Mouse (Mus musculus): ENCODE results near the gene Cdsn. TPM values are rescaled to one million over a fixed set of nuclear protein-coding genes. Genes with fewer than 3 reads are reported as not detected.

The Cdsn gene
- polyA plus RNA-seq (2015; fragmentation: Illumina TruSeq; extraction: RNeasy Lipid Tissue Mini Kit (QIAGEN cat#74804); ENCODE audit: low read depth, low replicate concordance): 1.4 TPM

GRCm38 (mm10) chr17:35551881-35552414 is at the start of gene Cdsn:
TSS of gene Cdsn (plus strand) at chr17:35552128.

GRCm38 (mm10) chr17:35505776-35506175 is 46.2 kb upstream of the Cdsn start, which contains the start of gene Pou5f1:
TSS of gene Pou5f1 (plus strand) at chr17:35506018.

GRCm38 (mm10) chr17:35516652-35517500 is 35.1 kb upstream of the Cdsn start, which contains the start of the genes Tcf19 and Cchcr1:
TSS of gene Tcf19 (minus strand) at chr17:35516824.
TSS of gene Cchcr1 (plus strand) at chr17:35517100.

GRCm38 (mm10) chr17:35532901-35533300 is 19.0 kb upstream of the Cdsn start, which contains the start of gene Psors1c2:
TSS of gene Psors1c2 (plus strand) at chr17:35533201.

GRCm38 (mm10) chr17:35567150-35567549 is 15.2 kb downstream of the Cdsn start, which contains the start of gene 2300002M23Rik:
TSS of gene 2300002M23Rik (plus strand) at chr17:35567450.

GRCm38 (mm10) chr17:35601249-35601648 is 49.3 kb downstream of the Cdsn start, which contains the start of gene Sfta2:
TSS of gene Sfta2 (plus strand) at chr17:35601549.

Other genes with a start within 250 kb of the Cdsn start
- gene H2-Q1, start 231.7 kb upstream of the Cdsn start, polyA plus RNA-seq (2015; fragmentation: Illumina TruSeq; extraction: RNeasy Lipid Tissue Mini Kit (QIAGEN cat#74804); ENCODE audit: low read depth, low replicate concordance): 0.45 TPM
- 2.0 TPM for gene H2-Q2, start 209.9 kb upstream of the Cdsn start, polyA plus RNA-seq (2015; fragmentation: Illumina TruSeq; extraction: RNeasy Lipid Tissue Mini Kit (QIAGEN cat#74804); ENCODE audit: low read depth, low replicate concordance)
- 4.1 TPM for gene H2-Q4, start 172.5 kb upstream of the Cdsn start, polyA plus RNA-seq (2015; fragmentation: Illumina TruSeq; extraction: RNeasy Lipid Tissue Mini Kit (QIAGEN cat#74804); ENCODE audit: low read depth, low replicate concordance)
- 0.34 TPM for gene H2-Q6, start 127.3 kb upstream of the Cdsn start, polyA plus RNA-seq (2015; fragmentation: Illumina TruSeq; extraction: RNeasy Lipid Tissue Mini Kit (QIAGEN cat#74804); ENCODE audit: low read depth, low replicate concordance)
- 0.61 TPM for gene H2-Q7, start 113.0 kb upstream of the Cdsn start, polyA plus RNA-seq (2015; fragmentation: Illumina TruSeq; extraction: RNeasy Lipid Tissue Mini Kit (QIAGEN cat#74804); ENCODE audit: low read depth, low replicate concordance)
- gene H2-Q10, start 82.0 kb upstream of the Cdsn start, polyA plus RNA-seq (2015; fragmentation: Illumina TruSeq; extraction: RNeasy Lipid Tissue Mini Kit (QIAGEN cat#74804); ENCODE audit: low read depth, low replicate concordance): not detected
- gene Pou5f1, start 46.1 kb upstream of the Cdsn start, polyA plus RNA-seq (2015; fragmentation: Illumina TruSeq; extraction: RNeasy Lipid Tissue Mini Kit (QIAGEN cat#74804); ENCODE audit: low read depth, low replicate concordance): not detected
- gene Tcf19, start 35.3 kb upstream of the Cdsn start, polyA plus RNA-seq (2015; fragmentation: Illumina TruSeq; extraction: RNeasy Lipid Tissue Mini Kit (QIAGEN cat#74804); ENCODE audit: low read depth, low replicate concordance): 7.8 TPM
- 4.6 TPM for gene Cchcr1, start 35.0 kb upstream of the Cdsn start, polyA plus RNA-seq (2015; fragmentation: Illumina TruSeq; extraction: RNeasy Lipid Tissue Mini Kit (QIAGEN cat#74804); ENCODE audit: low read depth, low replicate concordance)
- gene Psors1c2, start 18.9 kb upstream of the Cdsn start, polyA plus RNA-seq (2015; fragmentation: Illumina TruSeq; extraction: RNeasy Lipid Tissue Mini Kit (QIAGEN cat#74804); ENCODE audit: low read depth, low replicate concordance): 0.61 TPM
- not detected for gene 2300002M23Rik, start 15.3 kb downstream of the Cdsn start, polyA plus RNA-seq (2015; fragmentation: Illumina TruSeq; extraction: RNeasy Lipid Tissue Mini Kit (QIAGEN cat#74804); ENCODE audit: low read depth, low replicate concordance)
- gene Sfta2, start 49.4 kb downstream of the Cdsn start, polyA plus RNA-seq (2015; fragmentation: Illumina TruSeq; extraction: RNeasy Lipid Tissue Mini Kit (QIAGEN cat#74804); ENCODE audit: low read depth, low replicate concordance): not detected
- gene Gm9573, start 74.5 kb downstream of the Cdsn start, polyA plus RNA-seq (2015; fragmentation: Illumina TruSeq; extraction: RNeasy Lipid Tissue Mini Kit (QIAGEN cat#74804); ENCODE audit: low read depth, low replicate concordance): not detected
- gene Mucl3, start 91.6 kb downstream of the Cdsn start, polyA plus RNA-seq (2015; fragmentation: Illumina TruSeq; extraction: RNeasy Lipid Tissue Mini Kit (QIAGEN cat#74804); ENCODE audit: low read depth, low replicate concordance): not detected
- gene Vars2, start 115.5 kb downstream of the Cdsn start, polyA plus RNA-seq (2015; fragmentation: Illumina TruSeq; extraction: RNeasy Lipid Tissue Mini Kit (QIAGEN cat#74804); ENCODE audit: low read depth, low replicate concordance): 20.2 TPM
- gene Gtf2h4, start 121.6 kb downstream of the Cdsn start, polyA plus RNA-seq (2015; fragmentation: Illumina TruSeq; extraction: RNeasy Lipid Tissue Mini Kit (QIAGEN cat#74804); ENCODE audit: low read depth, low replicate concordance): 19.8 TPM
- gene Ddr1, start 152.5 kb downstream of the Cdsn start, polyA plus RNA-seq (2015; fragmentation: Illumina TruSeq; extraction: RNeasy Lipid Tissue Mini Kit (QIAGEN cat#74804); ENCODE audit: low read depth, low replicate concordance): 52.9 TPM